ENCODE assay signal across 7 mouse cellular contexts in the genomic region with DNA sequence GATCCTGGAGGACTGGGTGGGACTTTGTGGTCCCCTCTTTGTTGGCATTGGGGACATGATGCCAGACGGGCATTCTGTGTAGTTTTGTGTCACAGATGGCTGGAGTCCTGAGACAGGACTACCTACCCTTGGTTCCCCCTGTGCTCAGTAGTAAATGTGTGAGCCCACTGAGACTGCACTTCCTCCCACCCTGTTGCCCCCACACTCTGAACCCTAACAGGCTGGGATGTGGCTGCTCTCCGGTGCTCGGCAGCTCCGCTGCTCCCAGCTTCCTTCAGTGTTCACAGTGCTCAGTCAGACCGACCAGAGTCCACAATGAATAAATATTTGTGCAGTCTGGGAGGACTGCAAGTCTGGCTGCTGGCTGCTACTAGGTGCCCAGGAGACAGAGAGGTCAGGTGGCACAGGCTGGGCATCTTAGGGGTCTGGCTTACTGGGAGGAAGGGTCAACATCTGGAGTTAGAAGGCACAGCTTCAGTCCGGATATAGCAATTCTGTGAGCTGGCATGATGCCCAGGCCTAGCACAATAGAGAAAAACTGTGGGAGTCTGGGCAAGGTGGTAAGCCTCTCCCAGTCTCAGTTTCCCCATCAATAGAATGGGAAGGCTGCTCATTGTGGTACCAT. TPM values are rescaled to one million over a fixed set of nuclear protein-coding genes. Genes with fewer than 3 reads are reported as not detected.
A peak's percentile ranks its signal among the peaks of the same experiment; 100 is the strongest.
DNase-seq lines count a peak whose midpoint lies in the region; ATAC-seq and TF ChIP-seq lines count a peak whose summit lies in the region.

No protein-coding gene starts in this region.

- no peaks in the 10 kb centered on the region for H3K9me3 ChIP-seq in embryonic facial prominence, embryonic 11.5 days (replicated peaks; ENCODE audit: control insufficient read depth, low read length)
- H3K9me3 ChIP-seq in hindbrain, embryonic 13.5 days, result no peaks in the 10 kb centered on the region
- no peaks in the 10 kb centered on the region for H3K9me3 ChIP-seq in liver, embryonic 13.5 days (replicated peaks)
- no peaks in the 10 kb centered on the region for H3K9me3 ChIP-seq in stomach, embryonic 15.5 days

- TF ChIP-seq CTCF in bone marrow, adult 2 months (IDR thresholded peaks at IDR 0.05; ENCODE audit: control insufficient read depth, insufficient read depth, low read length), result no peak

- no peak for TF ChIP-seq POLR2A in bone marrow, adult 2 months (IDR thresholded peaks at IDR 0.05; ENCODE audit: borderline replicate concordance, control insufficient read depth, low read depth, low read length)

- H3K4me2 ChIP-seq in embryonic facial prominence, embryonic 11.5 days (ENCODE audit: low read depth, low read length), result peak overlapping the region; percentile 33
- H3K4me2 ChIP-seq in hindbrain, embryonic 13.5 days, result peak overlapping the region; percentile 44
- peak overlapping the region; percentile 51 for H3K4me2 ChIP-seq in liver, embryonic 13.5 days
- H3K4me2 ChIP-seq in stomach, embryonic 15.5 days, result peak overlapping the region; percentile 45

- DNase-seq in embryonic facial prominence, embryonic 11.5 days (ENCODE audit: low spot score), result no peak
- no peak for DNase-seq in liver, embryonic 13.5 days
- no peak for DNase-seq in gastrocnemius, adult 18-20 months (ENCODE audit: low spot score)
- no peak for DNase-seq in layer of hippocampus, adult 9-10 months (ENCODE audit: low spot score)

- H3K27ac ChIP-seq in bone marrow, adult 2 months (ENCODE audit: control insufficient read depth, insufficient read depth, low read depth, low read length, poor library complexity), result 0 out of 2 replicates have a peak overlapping the region, but pooled peaks have one; percentile 23
- peak overlapping the region; percentile 90 for H3K27ac ChIP-seq in embryonic facial prominence, embryonic 11.5 days (replicated peaks; ENCODE audit: low read depth, low read length)
- peak overlapping the region; percentile 75 for H3K27ac ChIP-seq in hindbrain, embryonic 13.5 days
- H3K27ac ChIP-seq in liver, embryonic 13.5 days, result peak overlapping the region; percentile 84
- peak overlapping the region; percentile 92 for H3K27ac ChIP-seq in stomach, embryonic 15.5 days

- no peak overlapping the region for H3K4me3 ChIP-seq in bone marrow, adult 2 months (replicated peaks; ENCODE audit: control insufficient read depth, low read depth, low read length)
- no peak overlapping the region for H3K4me3 ChIP-seq in embryonic facial prominence, embryonic 11.5 days (ENCODE audit: low read depth, low read length)
- H3K4me3 ChIP-seq in hindbrain, embryonic 13.5 days, result peak overlapping the region; percentile 11; the same call in 1 of the 2 replicates
- H3K4me3 ChIP-seq in liver, embryonic 13.5 days (replicated peaks), result peak overlapping the region; percentile 18; the same call in 1 of the 2 replicates
- H3K4me3 ChIP-seq in stomach, embryonic 15.5 days (replicated peaks), result peak overlapping the region; percentile 13; the same call in 1 of the 2 replicates

- peak overlapping the region; percentile 67 for H3K9ac ChIP-seq in embryonic facial prominence, embryonic 11.5 days (replicated peaks; ENCODE audit: low read length)
- H3K9ac ChIP-seq in hindbrain, embryonic 13.5 days, result peak overlapping the region; percentile 72
- H3K9ac ChIP-seq in liver, embryonic 13.5 days, result peak overlapping the region; percentile 29; the same call in 1 of the 2 replicates
- 0 out of 2 replicates have a peak overlapping the region, but pooled peaks have one; percentile 1 for H3K9ac ChIP-seq in stomach, embryonic 15.5 days

- no peak for ATAC-seq in embryonic facial prominence, embryonic 11.5 days (replicated peaks; ENCODE audit: insufficient number of reproducible peaks, low FRiP score, low TSS enrichment, low read depth)
- ATAC-seq in hindbrain, embryonic 13.5 days (ENCODE audit: low FRiP score), result no peak
- peak; percentile 49 for ATAC-seq in liver, embryonic 13.5 days (ENCODE audit: low read depth)
- ATAC-seq in stomach, embryonic 15.5 days (ENCODE audit: insufficient read depth, low FRiP score, low read depth), result peak; percentile 65

- no peaks in the 10 kb centered on the region for H3K36me3 ChIP-seq in embryonic facial prominence, embryonic 11.5 days (replicated peaks; ENCODE audit: control insufficient read depth, insufficient read depth, low read depth, low read length)
- no peaks in the 10 kb centered on the region for H3K36me3 ChIP-seq in hindbrain, embryonic 13.5 days
- H3K36me3 ChIP-seq in liver, embryonic 13.5 days, result no peaks in the 10 kb centered on the region
- no peaks in the 10 kb centered on the region for H3K36me3 ChIP-seq in stomach, embryonic 15.5 days

- no peaks in the 10 kb centered on the region for H3K27me3 ChIP-seq in embryonic facial prominence, embryonic 11.5 days (ENCODE audit: control insufficient read depth, insufficient read depth, low read length)
- H3K27me3 ChIP-seq in hindbrain, embryonic 13.5 days, result no peaks in the 10 kb centered on the region
- H3K27me3 ChIP-seq in liver, embryonic 13.5 days, result peaks cover 40% of the 10 kb centered on the region
- no peaks in the 10 kb centered on the region for H3K27me3 ChIP-seq in stomach, embryonic 15.5 days (replicated peaks)

- 33% methylated on average over 6 of the region's 6 CpGs for WGBS in bone marrow, adult 2 months
- WGBS in embryonic facial prominence, embryonic 11.5 days, result 40% methylated on average over 6 of the region's 6 CpGs
- WGBS in hindbrain, embryonic 13.5 days, result 36% methylated on average over 6 of the region's 6 CpGs
- 34% methylated on average over 6 of the region's 6 CpGs for WGBS in liver, embryonic 13.5 days (ENCODE audit: insufficient replicate concordance)
- 10% methylated on average over 6 of the region's 6 CpGs for WGBS in stomach, embryonic 15.5 days

- H3K4me1 ChIP-seq in bone marrow, adult 2 months (ENCODE audit: control insufficient read depth, insufficient read depth, low read length), result no peaks in the 10 kb centered on the region; the same call in 1 of the 2 replicates
- peaks cover 12% of the 10 kb centered on the region for H3K4me1 ChIP-seq in embryonic facial prominence, embryonic 11.5 days (ENCODE audit: control insufficient read depth, insufficient read depth, low read length)
- peaks cover 73% of the 10 kb centered on the region for H3K4me1 ChIP-seq in hindbrain, embryonic 13.5 days (replicated peaks)
- peaks cover 97% of the 10 kb centered on the region for H3K4me1 ChIP-seq in liver, embryonic 13.5 days (replicated peaks)
- peaks cover 71% of the 10 kb centered on the region for H3K4me1 ChIP-seq in stomach, embryonic 15.5 days

RNA-seq across cellular contexts. Expression of a gene that starts 21.4 kb away (rescaled TPM):
- polyA plus RNA-seq in bone marrow, adult 2 months (2011; ENCODE audit: insufficient read depth, insufficient read length, low replicate concordance, missing spikeins), result not detected in 2 replicates
- not detected in 2 replicates for polyA plus RNA-seq in embryonic facial prominence, embryonic 11.5 days (2014; fragmentation: Nextera tagmentation; extraction: Ambion mirVana)
- polyA plus RNA-seq in hindbrain, embryonic 13.5 days (2015; fragmentation: Nextera tagmentation; extraction: Ambion mirVana), result not detected in 2 replicates
- not detected in 2 replicates for polyA plus RNA-seq in liver, embryonic 13.5 days (2015; fragmentation: Nextera tagmentation; extraction: Ambion mirVana)
- not detected in 2 replicates for polyA plus RNA-seq in stomach, embryonic 15.5 days (2015; fragmentation: Nextera tagmentation; extraction: Ambion mirVana)
- total RNA-seq in gastrocnemius, adult 18-20 months (2021), result not detected

RNA-seq across cellular contexts. Expression of a gene that starts 41.1 kb away (rescaled TPM):
- 8.1 and 17.2 TPM in 2 replicates for polyA plus RNA-seq in bone marrow, adult 2 months (2011; ENCODE audit: insufficient read depth, insufficient read length, low replicate concordance, missing spikeins)
- polyA plus RNA-seq in embryonic facial prominence, embryonic 11.5 days (2014; fragmentation: Nextera tagmentation; extraction: Ambion mirVana), result 13.1 and 14.7 TPM in 2 replicates
- 21.8 and 22.2 TPM in 2 replicates for polyA plus RNA-seq in hindbrain, embryonic 13.5 days (2015; fragmentation: Nextera tagmentation; extraction: Ambion mirVana)
- polyA plus RNA-seq in liver, embryonic 13.5 days (2015; fragmentation: Nextera tagmentation; extraction: Ambion mirVana), result 50.2 and 57.3 TPM in 2 replicates
- polyA plus RNA-seq in stomach, embryonic 15.5 days (2015; fragmentation: Nextera tagmentation; extraction: Ambion mirVana), result 27.6 and 30.7 TPM in 2 replicates
- total RNA-seq in gastrocnemius, adult 18-20 months (2021), result 10 to 100 TPM; 57.6 to 64.8 TPM

RNA-seq across cellular contexts. Expression of a gene that starts 51.2 kb away (rescaled TPM):
- 1.6 and 2.0 TPM in 2 replicates for polyA plus RNA-seq in bone marrow, adult 2 months (2011; ENCODE audit: insufficient read depth, insufficient read length, low replicate concordance, missing spikeins)
- polyA plus RNA-seq in embryonic facial prominence, embryonic 11.5 days (2014; fragmentation: Nextera tagmentation; extraction: Ambion mirVana), result 2.2 and 2.3 TPM in 2 replicates
- polyA plus RNA-seq in hindbrain, embryonic 13.5 days (2015; fragmentation: Nextera tagmentation; extraction: Ambion mirVana), result 4.4 and 4.7 TPM in 2 replicates
- 1.0 and 1.1 TPM in 2 replicates for polyA plus RNA-seq in liver, embryonic 13.5 days (2015; fragmentation: Nextera tagmentation; extraction: Ambion mirVana)
- 2.2 and 4.2 TPM in 2 replicates for polyA plus RNA-seq in stomach, embryonic 15.5 days (2015; fragmentation: Nextera tagmentation; extraction: Ambion mirVana)
- 1 to 10 TPM; 1.4 to 2.4 TPM for total RNA-seq in gastrocnemius, adult 18-20 months (2021)

Comparison
In these comparisons a context has a peak if more than half of its experiments do, and no peak if none do; other contexts are left out.
1. H3K27ac ChIP-seq: peak in every context shown above with its lines; median percentile 92 in stomach, embryonic 15.5 days; 90 in embryonic facial prominence, embryonic 11.5 days; 84 in liver, embryonic 13.5 days; 75 in hindbrain, embryonic 13.5 days; 23 in bone marrow, adult 2 months.
2. H3K4me3 ChIP-seq: peak in hindbrain, embryonic 13.5 days (single experiment), liver, embryonic 13.5 days (single experiment) and stomach, embryonic 15.5 days (single experiment); none in bone marrow, adult 2 months (single experiment) and embryonic facial prominence, embryonic 11.5 days (single experiment).
3. ATAC-seq: peak in liver, embryonic 13.5 days (single experiment) and stomach, embryonic 15.5 days (single experiment); none in embryonic facial prominence, embryonic 11.5 days (single experiment) and hindbrain, embryonic 13.5 days (single experiment).
4. H3K9ac ChIP-seq: peak in every context shown above with its lines; median percentile 72 in hindbrain, embryonic 13.5 days; 67 in embryonic facial prominence, embryonic 11.5 days; 29 in liver, embryonic 13.5 days; 1 in stomach, embryonic 15.5 days.
5. Peak in every context shown above with its lines, with median percentiles within 50 percentile points of each other: H3K4me2 ChIP-seq.